Mouse (Mus musculus) cerebellum, adult 2 months (tissue): ENCODE results near the gene Crlf3.

Experiments
- CTCF ChIP-seq: fragments of 200-500 bp; IDR thresholded peaks from 2 replicates; pipeline ENCODE4 v1.5.1; 2011; ENCODE audit warnings: low read depth, mild to moderate bottlenecking, control low read depth, low read length, moderate library complexity, borderline replicate concordance; ENCODE audit not compliant: insufficient read depth
- POLR2A ChIP-seq: fragments of 200-500 bp; IDR thresholded peaks from 2 replicates; pipeline ENCODE4 v1.6.1; 2011; ENCODE audit warnings: low read length, control low read depth, borderline replicate concordance; ENCODE audit not compliant: insufficient read depth

- TF ChIP-seq CTCF (no peak), POLR2A (no peak)
Observed at GRCm38 (mm10) chr11:80062159-80062558, 18.6 kb downstream of the Crlf3 start.
